Mouse (Mus musculus) heart, embryonic 10.5 days (tissue): ENCODE results near the gene Cd300e. TPM values are rescaled to one million over a fixed set of nuclear protein-coding genes. Genes with fewer than 3 reads are reported as not detected.
"Not testable (repeated sequence)": the region's sequence is repeated elsewhere in the genome, so short reads cannot be mapped to it uniquely, and the experiment has no call there.

ENCODE experiments used
- DNase-seq: peaks from one replicate; pipeline ENCODE4 v3.0.0-alpha.2; 2017; ENCODE audit warnings: low spot score
- H3K27ac ChIP-seq: fragments of 300-500 bp; sonication (generic); 2 replicates; pipeline ENCODE4 v1.5.1; 2016; ENCODE audit warnings: mild to moderate bottlenecking
- H3K27me3 ChIP-seq: fragments of 300-500 bp; sonication (generic); 2 replicates; pipeline ENCODE4 v1.6.1; 2016; ENCODE audit warnings: mild to moderate bottlenecking; ENCODE audit not compliant: poor library complexity, insufficient read depth, severe bottlenecking
- H3K36me3 ChIP-seq: fragments of 300-500 bp; sonication (generic); 2 replicates; pipeline ENCODE4 v1.6.1; 2016; ENCODE audit warnings: mild to moderate bottlenecking, moderate library complexity
- H3K4me1 ChIP-seq: fragments of 300-500 bp; sonication (generic); 2 replicates; pipeline ENCODE4 v1.6.1; 2016; ENCODE audit warnings: mild to moderate bottlenecking
- H3K4me3 ChIP-seq: fragments of 300-500 bp; sonication (generic); 2 replicates; pipeline ENCODE4 v1.5.1; 2016; ENCODE audit warnings: mild to moderate bottlenecking, moderate library complexity
- H3K9me3 ChIP-seq: fragments of 300-500 bp; sonication (generic); 2 replicates; pipeline ENCODE4 v1.6.1; 2016; ENCODE audit warnings: mild to moderate bottlenecking, moderate library complexity
- WGBS: fragments of 180-500 bp; shearing (Covaris S2); methylation state at CpG from one replicate; pipeline ENCODE4 v1.1.7; 2016; 5-methylcytosine and 5-hydroxymethylcytosine counted together
- polyA plus RNA-seq: library from polyadenylated mRNA; unstranded; fragments of >200 nt; fragmentation: Nextera tagmentation; extraction: Ambion mirVana; gene quantifications from 2 replicates; pipeline ENCODE4 v1.2.1, GENCODE M21; 2016

The Cd300e gene
- polyA plus RNA-seq, 1 experiment from 2014 or later: 0.26 TPM

GRCm38 (mm10) chr11:115037669-115038068 lies 24.3 kb downstream of the Cd300e start, which contains the start of gene Cd300ld5:
Cd300ld5 (minus strand) TSS chr11:115037769.
- H3K36me3 ChIP-seq, DNase-seq, H3K4me3 ChIP-seq, H3K4me1 ChIP-seq, H3K27ac ChIP-seq, H3K9me3 ChIP-seq, H3K27me3 ChIP-seq: not testable (repeated sequence)
- no CpG with 5 or more reads among the region's 6 CpGs for WGBS

- H3K4me1 ChIP-seq, H3K4me3 ChIP-seq, H3K27ac ChIP-seq, DNase-seq, H3K36me3 ChIP-seq, H3K9me3 ChIP-seq, H3K27me3 ChIP-seq: not testable (repeated sequence)
- WGBS: no CpG with 5 or more reads among the region's 6 CpGs
Observed at GRCm38 (mm10) chr11:115026912-115027311, 35.1 kb downstream of the Cd300e start, which contains the start of gene Cd300ld4. Cd300ld4 (minus strand) TSS chr11:115027012.

DNA sequence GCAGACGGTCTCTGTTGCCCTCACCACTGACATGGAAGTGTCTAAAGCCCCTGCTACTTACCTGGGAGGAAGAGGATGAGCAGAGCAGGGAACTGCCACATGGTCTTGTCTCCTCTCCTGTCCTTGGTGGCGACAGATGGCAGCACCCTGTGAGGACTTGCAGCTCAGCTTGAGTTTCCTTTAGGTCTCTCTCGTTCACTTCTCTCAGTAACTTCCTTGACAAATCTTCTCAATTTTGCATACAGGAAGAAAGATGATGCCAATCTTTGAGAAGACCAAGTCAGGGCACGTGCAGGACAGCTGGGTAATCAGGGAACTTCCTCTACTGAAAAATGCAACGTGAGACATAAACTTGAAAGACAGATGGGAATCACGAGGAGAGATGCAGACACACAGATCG lies 45.9 kb downstream of the Cd300e start, which contains the start of gene Cd300ld2:
Cd300ld2 (minus strand) TSS at position 101 of the 400 bp plus-strand sequence.
- not testable (repeated sequence) for H3K36me3 ChIP-seq, H3K27ac ChIP-seq, H3K27me3 ChIP-seq, H3K9me3 ChIP-seq, H3K4me3 ChIP-seq, DNase-seq, H3K4me1 ChIP-seq
- WGBS: no CpG with 5 or more reads among the region's 7 CpGs

- DNase-seq: no peak
- H3K9me3 ChIP-seq: no peaks in the 10 kb centered on the region
Observed at GRCm38 (mm10) chr11:115004070-115004469, 57.9 kb downstream of the Cd300e start.

More at GRCm38 (mm10) chr11:115004070-115004469, 57.9 kb downstream of the Cd300e start:
- H3K27me3 ChIP-seq: peaks cover 13% of the 10 kb centered on the region
- 73% methylated on average over 5 of the region's 5 CpGs for WGBS
- H3K36me3 ChIP-seq: no peaks in the 10 kb centered on the region
- no peak overlapping the region for H3K27ac ChIP-seq
- H3K4me1 ChIP-seq: no peaks in the 10 kb centered on the region
- no peak overlapping the region for H3K4me3 ChIP-seq

Other genes starting within 250 kb of the Cd300e start
- gene Gprc5c, start 211.0 kb downstream of the Cd300e start, polyA plus RNA-seq: 36.6 and 46.3 TPM in 2 replicates
- 0.46 and 0.62 TPM in 2 replicates for gene Cd300a, start 172.1 kb downstream of the Cd300e start, polyA plus RNA-seq
- gene Cd300lb, start 127.8 kb downstream of the Cd300e start, polyA plus RNA-seq: 0.48 and 1.0 TPM in 2 replicates
- not detected in 2 replicates for gene Cd300c, start 93.0 kb downstream of the Cd300e start, polyA plus RNA-seq
- not detected in 2 replicates for gene Cd300ld, start 72.3 kb downstream of the Cd300e start, polyA plus RNA-seq
- gene Cd300c2, start 60.3 kb downstream of the Cd300e start, polyA plus RNA-seq: 0.35 TPM in 1 of 2 replicates, not detected in the other
- not detected in 2 replicates for gene Cd300ld2, start 46.0 kb downstream of the Cd300e start, polyA plus RNA-seq
- not detected in 2 replicates for gene Cd300ld4, start 35.2 kb downstream of the Cd300e start, polyA plus RNA-seq
- gene Cd300ld5, start 24.4 kb downstream of the Cd300e start, polyA plus RNA-seq: not detected in 2 replicates
- gene Cd300ld3, start 13.8 kb downstream of the Cd300e start, polyA plus RNA-seq: not detected in 2 replicates
- 2.2 and 2.6 TPM in 2 replicates for gene Rab37, start 29.3 kb upstream of the Cd300e start, polyA plus RNA-seq
- 0.08 and 0.27 TPM in 2 replicates for gene Cd300lf, start 71.8 kb upstream of the Cd300e start, polyA plus RNA-seq
- 29.5 and 74.6 TPM in 2 replicates for gene Slc9a3r1, start 101.2 kb upstream of the Cd300e start, polyA plus RNA-seq
- 9.6 TPM in 2 replicates for gene Tmem104, start 125.3 kb upstream of the Cd300e start, polyA plus RNA-seq
- 15.8 and 17.0 TPM in 2 replicates for gene Nat9, start 125.7 kb upstream of the Cd300e start, polyA plus RNA-seq
- 0.23 and 0.65 TPM in 2 replicates for gene Grin2c, start 205.1 kb upstream of the Cd300e start, polyA plus RNA-seq
- 14.3 and 16.5 TPM in 2 replicates for gene Fdxr, start 214.9 kb upstream of the Cd300e start, polyA plus RNA-seq
- 0.64 and 1.3 TPM in 2 replicates for gene Fads6, start 235.5 kb upstream of the Cd300e start, polyA plus RNA-seq
- not detected in 2 replicates for gene Otop2, start 245.0 kb upstream of the Cd300e start, polyA plus RNA-seq